Mouse (Mus musculus): ENCODE results near the gene Skint9. TPM values are rescaled to one million over a fixed set of nuclear protein-coding genes. Genes with fewer than 3 reads are reported as not detected.
"Not testable (repeated sequence)": the region's sequence is repeated elsewhere in the genome, so short reads cannot be mapped to it uniquely, and the experiment has no call there.

Gene Skint9
- polyA plus RNA-seq (2015; fragmentation: Nextera tagmentation; extraction: Ambion mirVana) = not detected in 2 replicates

- no peak within 1 kb of the TSS for H3K4me3 ChIP-seq
- H3K9me3 ChIP-seq = peaks cover 30% of the 10 kb centered on the region
- no peak within 1 kb of the TSS for H3K9ac ChIP-seq
- no peak within 1 kb of the TSS for H3K4me2 ChIP-seq
- no peak for ATAC-seq (ENCODE audit: extremely low read depth, insufficient number of reproducible peaks, low FRiP score, low TSS enrichment)
- no peaks in the 10 kb centered on the region for H3K27me3 ChIP-seq (replicated peaks)
- H3K36me3 ChIP-seq = no peaks in the 10 kb centered on the region
- H3K27ac ChIP-seq (replicated peaks) = no peak within 1 kb of the TSS
- H3K4me1 ChIP-seq = no peaks in the 10 kb centered on the region
Measured at GRCm38 (mm10) chr4:112433885-112434284, at the start of gene Skint9. Gene Skint9 (minus strand): TSS chr4:112433985.

GRCm38 (mm10) chr4:112432685-112433084 lies 1.1 kb downstream of the Skint9 start:
- Histone ChIP-seq H3K27ac (replicated peaks) (no peak overlapping the region), H3K9me3 (peaks cover 20% of the 10 kb centered on the region), H3K36me3 (no peaks in the 10 kb centered on the region), H3K9ac (no peak overlapping the region), H3K4me3 (no peak overlapping the region), H3K27me3 (replicated peaks) (no peaks in the 10 kb centered on the region), H3K4me1 (no peaks in the 10 kb centered on the region), H3K4me2 (no peak overlapping the region)
- WGBS = 54% methylated on average over 1 of the region's 1 CpGs
- no peak for ATAC-seq (ENCODE audit: extremely low read depth, insufficient number of reproducible peaks, low FRiP score, low TSS enrichment)

- Histone ChIP-seq H3K27ac (replicated peaks) (no peak overlapping the region), H3K27me3 (replicated peaks) (no peaks in the 10 kb centered on the region), H3K4me2 (no peak overlapping the region), H3K9me3 (peaks cover 18% of the 10 kb centered on the region), H3K4me3 (no peak overlapping the region), H3K9ac (no peak overlapping the region), H3K36me3 (no peaks in the 10 kb centered on the region), H3K4me1 (no peaks in the 10 kb centered on the region)
- ATAC-seq (ENCODE audit: extremely low read depth, insufficient number of reproducible peaks, low FRiP score, low TSS enrichment) = no peak
Measured at GRCm38 (mm10) chr4:112432223-112432622, 1.6 kb downstream of the Skint9 start.

- H3K4me3 ChIP-seq; H3K36me3 ChIP-seq; H3K4me1 ChIP-seq; ATAC-seq (ENCODE audit: extremely low read depth, insufficient number of reproducible peaks, low FRiP score, low TSS enrichment); H3K27me3 ChIP-seq (replicated peaks); H3K27ac ChIP-seq (replicated peaks); H3K9ac ChIP-seq; H3K4me2 ChIP-seq: not testable (repeated sequence)
- 78% methylated on average over 17 of the region's 17 CpGs for WGBS
- peaks cover 13% of the 10 kb centered on the region; the same call in 1 of the 2 replicates for H3K9me3 ChIP-seq
Measured at GRCm38 (mm10) chr4:112349111-112349510, 84.7 kb downstream of the Skint9 start.

Other genes with a start within 250 kb of the Skint9 start
- not detected in 2 replicates for gene Skint3, start 201.7 kb downstream of the Skint9 start, polyA plus RNA-seq (2015; fragmentation: Nextera tagmentation; extraction: Ambion mirVana)
- not detected in 2 replicates for gene Skint2, start 123.2 kb upstream of the Skint9 start, polyA plus RNA-seq (2015; fragmentation: Nextera tagmentation; extraction: Ambion mirVana)